Mouse (Mus musculus): ENCODE measurements around the gene Mbnl3.

- TF ChIP-seq CTCF (IDR thresholded peaks at IDR 0.05) (no peak), EP300 (IDR thresholded peaks at IDR 0.05; ENCODE audit: insufficient read depth, low read depth, low read length) (no peak)
These were observed 121.4 kb downstream of the Mbnl3 start for GRCm38 (mm10) chrX:51084972-51085371.
